Mouse (Mus musculus): ENCODE data around the gene Timm13.

The Timm13 gene

GRCm38 (mm10) chr10:80904004-80904693 lies 3.4 kb upstream of the Timm13 start:
- DNase-seq (ENCODE audit: low spot score in 2 of 2): no peak

- no peak for DNase-seq (ENCODE audit: low spot score in 2 of 2)
These were observed 2.5 kb upstream of the Timm13 start for GRCm38 (mm10) chr10:80903282-80903681.

GRCm38 (mm10) chr10:80902273-80902940 lies 1.6 kb upstream of the Timm13 start:
- DNase-seq (ENCODE audit: low spot score in 2 of 2): no peak

- DNase-seq (ENCODE audit: low spot score in 2 of 2): no peak
These were observed 872 bp upstream of the Timm13 start for GRCm38 (mm10) chr10:80901409-80902272.

- DNase-seq (ENCODE audit: low spot score in 2 of 2): no peak
These were observed 1.0 kb downstream of the Timm13 start for GRCm38 (mm10) chr10:80899591-80900317.

- DNase-seq (ENCODE audit: low spot score in 2 of 2): no peak
These were observed 1.7 kb downstream of the Timm13 start for GRCm38 (mm10) chr10:80899074-80899473.

GRCm38 (mm10) chr10:80897861-80898510 lies 2.8 kb downstream of the Timm13 start:
- peak; percentile 68 to 74 for DNase-seq (ENCODE audit: low spot score in 2 of 2)

- DNase-seq (ENCODE audit: low spot score in 2 of 2): no peak
These were observed 3.9 kb downstream of the Timm13 start for GRCm38 (mm10) chr10:80896581-80897485.

- DNase-seq (ENCODE audit: low spot score in 2 of 2): no peak
These were observed 5.1 kb downstream of the Timm13 start for GRCm38 (mm10) chr10:80895697-80896096.

- DNase-seq (ENCODE audit: low spot score in 2 of 2): no peak
These were observed 5.7 kb downstream of the Timm13 start for GRCm38 (mm10) chr10:80895100-80895499.

GRCm38 (mm10) chr10:80887181-80887580 lies 13.6 kb downstream of the Timm13 start:
- DNase-seq (ENCODE audit: low spot score in 2 of 2): no peak

GRCm38 (mm10) chr10:80881301-80881700 lies 19.5 kb downstream of the Timm13 start:
- peak in 1 of 2 experiments; percentile 64 for DNase-seq (ENCODE audit: low spot score in 2 of 2)

- no peak for DNase-seq (ENCODE audit: low spot score in 2 of 2)
These were observed 19.9 kb downstream of the Timm13 start for GRCm38 (mm10) chr10:80880901-80881300.

- DNase-seq (ENCODE audit: low spot score in 2 of 2): peak in 1 of 2 experiments; percentile 57
These were observed 20.6 kb downstream of the Timm13 start for GRCm38 (mm10) chr10:80880131-80880641.

GRCm38 (mm10) chr10:80876594-80876993 lies 24.2 kb downstream of the Timm13 start:
- DNase-seq (ENCODE audit: low spot score in 2 of 2): no peak

GRCm38 (mm10) chr10:80876028-80876427 lies 24.7 kb downstream of the Timm13 start:
- peak; percentile 47 to 67 for DNase-seq (ENCODE audit: low spot score in 2 of 2)

- no peak for DNase-seq (ENCODE audit: low spot score in 2 of 2)
These were observed 26.7 kb downstream of the Timm13 start for GRCm38 (mm10) chr10:80874035-80874434.

GRCm38 (mm10) chr10:80871581-80871980 lies 29.2 kb downstream of the Timm13 start, which contains the start of gene Tmprss9:
Gene Tmprss9 (plus strand): TSS chr10:80871848.
- DNase-seq (ENCODE audit: low spot score in 2 of 2): no peak

- no peak for DNase-seq (ENCODE audit: low spot score in 2 of 2)
These were observed 29.8 kb downstream of the Timm13 start for GRCm38 (mm10) chr10:80870993-80871392.

- no peak for DNase-seq (ENCODE audit: low spot score in 2 of 2)
These were observed 36.3 kb downstream of the Timm13 start for GRCm38 (mm10) chr10:80864446-80864845.
